Mouse (Mus musculus) heart, embryonic 16.5 days (tissue): ENCODE measurements at regions not wholly inside any gene's neighbourhood (a gene's known extent, or its start where the extent isn't known, plus 50 kb on each side); places are given as distances from the start of the nearest gene placed in this dataset.

Experiments
- ATAC-seq: fragments of 200-750 bp; cut with Nextera tagmentation; replicated peaks from 2 replicates; pipeline ENCODE4 v1.8.0; 2017; ENCODE audit warnings: moderate number of reproducible peaks; ENCODE audit not compliant: insufficient read depth, low FRiP score; ENCODE audit errors: extremely low read depth
- H3K27ac ChIP-seq: fragments of 300-500 bp; sonication (generic); 2 replicates; pipeline ENCODE4 v1.5.1; 2014; ENCODE audit warnings: mild to moderate bottlenecking, low read length, control low read depth, moderate library complexity
- H3K27me3 ChIP-seq: fragments of 300-500 bp; sonication (generic); 2 replicates; pipeline ENCODE4 v1.6.1; 2014; ENCODE audit warnings: low read length, mixed read lengths; ENCODE audit not compliant: control insufficient read depth, insufficient read depth
- H3K36me3 ChIP-seq: fragments of 300-500 bp; sonication (generic); 2 replicates; pipeline ENCODE4 v1.6.1; 2014; ENCODE audit not compliant: control insufficient read depth, insufficient read depth
- H3K4me1 ChIP-seq: fragments of 300-500 bp; sonication (generic); 2 replicates; pipeline ENCODE4 v1.6.1; 2014; ENCODE audit warnings: low read length, mixed read lengths; ENCODE audit not compliant: control insufficient read depth, insufficient read depth
- H3K4me2 ChIP-seq: fragments of 300-500 bp; sonication (generic); 2 replicates; pipeline ENCODE4 v1.6.1; 2014; ENCODE audit warnings: low read depth, mild to moderate bottlenecking, control low read depth, low read length
- H3K4me3 ChIP-seq: fragments of 300-500 bp; sonication (generic); 2 replicates; pipeline ENCODE4 v1.5.1; 2014; ENCODE audit warnings: mild to moderate bottlenecking, control low read depth, low read length
- H3K9ac ChIP-seq: fragments of 300-500 bp; sonication (generic); 2 replicates; pipeline ENCODE4 v1.6.1; 2014; ENCODE audit warnings: low read length, control low read depth
- H3K9me3 ChIP-seq: fragments of 300-500 bp; sonication (generic); replicated peaks from 2 replicates; pipeline ENCODE4 v1.6.1; 2016; ENCODE audit warnings: low read length; ENCODE audit not compliant: control insufficient read depth
- WGBS: fragments of 180-500 bp; shearing (Covaris S2); extraction: QIAGEN DNeasy Blood & Tissue Kit; methylation state at CpG from one replicate; pipeline ENCODE4 v1.1.7; 2014; 5-methylcytosine and 5-hydroxymethylcytosine counted together

- WGBS = 74% methylated on average over 8 of the region's 8 CpGs
- peaks cover 22% of the 10 kb centered on the region for H3K27me3 ChIP-seq
- ATAC-seq = no peak
Observed at GRCm38 (mm10) chr13:54889684-54890399, 59.4 kb upstream of the Unc5a start.

GRCm38 (mm10) chr13:54892572-54892971 is 56.6 kb upstream of the Unc5a start:
- Histone ChIP-seq H3K27me3 (peaks cover 15% of the 10 kb centered on the region), H3K4me3 (no peak overlapping the region), H3K4me2 (no peak overlapping the region), H3K27ac (no peak overlapping the region), H3K9ac (no peak overlapping the region), H3K9me3 (peaks cover 3% of the 10 kb centered on the region; the same call in 1 of the 2 replicates), H3K4me1 (no peaks in the 10 kb centered on the region), H3K36me3 (no peaks in the 10 kb centered on the region)
- WGBS = 19% methylated on average over 1 of the region's 1 CpGs
- no peak for ATAC-seq

More at GRCm38 (mm10) chr13:54889684-54890399, 59.4 kb upstream of the Unc5a start:
- H3K9me3 ChIP-seq = peaks cover 3% of the 10 kb centered on the region; the same call in 1 of the 2 replicates
- H3K4me1 ChIP-seq = no peaks in the 10 kb centered on the region
- no peak overlapping the region for H3K4me3 ChIP-seq
- H3K4me2 ChIP-seq = no peak overlapping the region
- H3K9ac ChIP-seq = no peak overlapping the region
- H3K27ac ChIP-seq = no peak overlapping the region
- H3K36me3 ChIP-seq = no peaks in the 10 kb centered on the region

GRCm38 (mm10) chr13:54893651-54894050 is 55.6 kb upstream of the Unc5a start:
- Histone ChIP-seq H3K27me3 (peaks cover 7% of the 10 kb centered on the region), H3K36me3 (no peaks in the 10 kb centered on the region), H3K9ac (no peak overlapping the region), H3K27ac (no peak overlapping the region), H3K9me3 (peaks cover 3% of the 10 kb centered on the region; the same call in 1 of the 2 replicates), H3K4me2 (no peak overlapping the region), H3K4me1 (no peaks in the 10 kb centered on the region), H3K4me3 (no peak overlapping the region)
- WGBS = 42% methylated on average over 7 of the region's 7 CpGs
- ATAC-seq = no peak

GRCm38 (mm10) chr13:54895981-54896380 is 53.2 kb upstream of the Unc5a start:
- Histone ChIP-seq H3K9ac (no peak overlapping the region), H3K4me1 (no peaks in the 10 kb centered on the region), H3K36me3 (no peaks in the 10 kb centered on the region), H3K9me3 (no peaks in the 10 kb centered on the region), H3K4me3 (no peak overlapping the region), H3K27ac (no peak overlapping the region), H3K27me3 (peaks cover 3% of the 10 kb centered on the region; the same call in 1 of the 2 replicates), H3K4me2 (no peak overlapping the region)
- WGBS = 78% methylated on average over 5 of the region's 5 CpGs
- no peak for ATAC-seq
